Mouse (Mus musculus) CH12.LX (cell line): ENCODE measurements around the gene Zswim3. TPM values are rescaled to one million over a fixed set of nuclear protein-coding genes. Genes with fewer than 3 reads are reported as not detected.

Experiments used
- DNase-seq: peaks from one replicate; pipeline ENCODE4 v3.0.0-alpha.2; 2013; ENCODE audit errors: extremely low read depth
- H3K27ac ChIP-seq: 2 replicates; pipeline ENCODE4 v1.5.1; 2012; ENCODE audit warnings: low read depth, mild to moderate bottlenecking, control low read depth, moderate library complexity; ENCODE audit not compliant: insufficient read depth
- H3K27me3 ChIP-seq: replicated peaks from 2 replicates; pipeline ENCODE3; 2012; ENCODE audit warnings: inconsistent platforms
- H3K36me3 ChIP-seq, 2 experiments: replicated peaks in 1 of 2; 2 replicates each; pipeline versions ENCODE3 to v1.6.1; 2012; ENCODE audit warnings: inconsistent platforms in 1 of 2, low read length in 1 of 2, mild to moderate bottlenecking in 1 of 2, mixed read lengths in 1 of 2, moderate library complexity in 1 of 2; ENCODE audit not compliant: control insufficient read depth in 1 of 2, insufficient read depth in 1 of 2
- H3K4me1 ChIP-seq, 2 experiments: 2 replicates each; pipeline ENCODE4 v1.6.1; 2012; ENCODE audit warnings: inconsistent platforms in 1 of 2, moderate library complexity in 1 of 2; ENCODE audit not compliant: insufficient read depth in 2 of 2, control insufficient read depth in 1 of 2
- H3K4me2 ChIP-seq: 2 replicates; pipeline ENCODE4 v1.6.1; 2012; ENCODE audit warnings: low read depth, mild to moderate bottlenecking, control low read depth; ENCODE audit not compliant: poor library complexity, insufficient read depth, severe bottlenecking
- H3K4me3 ChIP-seq, 3 experiments: fragments of 150-350 bp in 1 of 3; sonication (generic) in 1 of 3; replicated peaks in 1 of 3; 2 replicates each; pipeline versions ENCODE3 to v1.5.1; 2011 to 2012; ENCODE audit warnings: low read depth in 2 of 3, low read length in 2 of 3, mild to moderate bottlenecking in 2 of 3, moderate library complexity in 2 of 3, control low read depth in 1 of 3, improper control_type of control experiment in 1 of 3, inconsistent platforms in 1 of 3, mixed read lengths in 1 of 3; ENCODE audit not compliant: poor library complexity in 1 of 3
- H3K79me2 ChIP-seq: replicated peaks from 2 replicates; pipeline ENCODE4 v1.6.1; 2012; ENCODE audit warnings: mild to moderate bottlenecking, moderate library complexity; ENCODE audit not compliant: control insufficient read depth, poor library complexity, insufficient read depth, severe bottlenecking; ENCODE audit errors: extremely low read depth
- H3K9ac ChIP-seq: 2 replicates; pipeline ENCODE4 v1.6.1; 2012; ENCODE audit warnings: low read depth, mild to moderate bottlenecking, control low read depth, moderate library complexity; ENCODE audit not compliant: insufficient read depth
- H3K9me3 ChIP-seq: replicated peaks from 2 replicates; pipeline ENCODE3; 2012; ENCODE audit warnings: low read length, inconsistent platforms, mixed read lengths
- CHD2 ChIP-seq: IDR thresholded peaks from 2 replicates; pipeline ENCODE4 v1.6.1; 2011; ENCODE audit warnings: low read length, improper control_type of control experiment
- CTCF ChIP-seq, 2 experiments: IDR thresholded peaks in 1 of 2; conservative IDR thresholded peaks in 1 of 2; 2 replicates each; pipeline ENCODE4 v1.5.1; 2011 to 2012; ENCODE audit warnings: low read depth in 2 of 2, low read length in 2 of 2, improper control_type of control experiment in 1 of 2, inconsistent platforms in 1 of 2, mild to moderate bottlenecking in 1 of 2, moderate library complexity in 1 of 2
- E2F4 ChIP-seq: IDR thresholded peaks from 2 replicates; pipeline ENCODE4 v1.6.1; 2011; ENCODE audit warnings: low read depth, low read length, improper control_type of control experiment; ENCODE audit not compliant: insufficient replicate concordance
- ETS1 ChIP-seq: conservative IDR thresholded peaks from 2 replicates; pipeline ENCODE4 v1.6.1; 2012; ENCODE audit warnings: low read depth, mild to moderate bottlenecking, inconsistent platforms, low read length, improper control_type of control experiment, moderate library complexity
- GABPA ChIP-seq: IDR thresholded peaks from 2 replicates; pipeline ENCODE4 v1.6.1; 2012; ENCODE audit warnings: low read depth, low read length, improper control_type of control experiment, inconsistent platforms; ENCODE audit not compliant: insufficient replicate concordance
- HCFC1 ChIP-seq: IDR thresholded peaks from 2 replicates; pipeline ENCODE4 v1.6.1; 2012; ENCODE audit warnings: low read depth, mild to moderate bottlenecking, inconsistent platforms, low read length, improper control_type of control experiment
- JUN ChIP-seq: IDR thresholded peaks from 2 replicates; pipeline ENCODE4 v1.6.1; 2011; ENCODE audit warnings: low read depth, mild to moderate bottlenecking, low read length, improper control_type of control experiment, moderate library complexity; ENCODE audit not compliant: insufficient read depth
- MEF2A ChIP-seq: IDR thresholded peaks from 2 replicates; pipeline ENCODE4 v1.6.1; 2014; ENCODE audit warnings: low read depth, mild to moderate bottlenecking, inconsistent platforms, low read length, improper control_type of control experiment, borderline replicate concordance
- MXI1 ChIP-seq: IDR thresholded peaks from 2 replicates; pipeline ENCODE4 v1.6.1; 2011; ENCODE audit warnings: mild to moderate bottlenecking, low read depth, low read length, improper control_type of control experiment
- MYC ChIP-seq: IDR thresholded peaks from 2 replicates; pipeline ENCODE4 v1.6.1; 2011; ENCODE audit warnings: low read depth, mild to moderate bottlenecking, improper control_type of control experiment, low read length
- NRF1 ChIP-seq: IDR thresholded peaks from 2 replicates; pipeline ENCODE4 v1.6.1; 2014; ENCODE audit warnings: low read depth, mild to moderate bottlenecking, inconsistent platforms, low read length, improper control_type of control experiment, moderate library complexity
- PAX5 ChIP-seq: IDR thresholded peaks from 2 replicates; pipeline ENCODE4 v1.6.1; 2012; ENCODE audit warnings: low read length, inconsistent platforms, mixed read lengths
- POLR2AphosphoS2 ChIP-seq: IDR thresholded peaks from 2 replicates; pipeline ENCODE4 v1.6.1; 2011; ENCODE audit warnings: low read depth, low read length, improper control_type of control experiment
- UBTF ChIP-seq: IDR thresholded peaks from 2 replicates; pipeline ENCODE4 v1.6.1; 2012; ENCODE audit warnings: low read depth, mild to moderate bottlenecking, inconsistent platforms, low read length, improper control_type of control experiment, moderate library complexity
- ZMIZ1 ChIP-seq: IDR thresholded peaks from 2 replicates; pipeline ENCODE4 v1.6.1; 2012; ENCODE audit warnings: low read depth, mild to moderate bottlenecking, inconsistent platforms, low read length, improper control_type of control experiment
- ZNF384 ChIP-seq: IDR thresholded peaks from 2 replicates; pipeline ENCODE4 v1.6.1; 2012; ENCODE audit warnings: low read depth, low read length, improper control_type of control experiment, inconsistent platforms
- dilution Hi-C: fragments of 300-500 bp; cut with MboI; formaldehyde crosslinking; loops from 2 replicates; pipeline ENCODE4 v1.14.3; 2020; ENCODE audit warnings: low sequenced_read_pairs; ENCODE audit not compliant: extremely low pct_unique_long_range_greater_than_20kb, extremely low pct_ligation_motif_present
- in situ Hi-C: fragments of 300-500 bp; cut with MboI; formaldehyde crosslinking; loops from 3 replicates; pipeline ENCODE4 v1.14.3; 2019; ENCODE audit warnings: low sequenced_read_pairs, low pct_ligation_motif_present, low pct_unique_long_range_greater_than_20kb, mixed read lengths
- polyA plus RNA-seq: library from polyadenylated mRNA; unstranded; fragments of >175 nt; gene quantifications from 2 replicates; pipeline ENCODE4 v1.2.1, GENCODE M21; 2012; ENCODE audit warnings: low read depth; ENCODE audit not compliant: insufficient read length
- total RNA-seq, 2 experiments: library from RNA; depleted of rRNA; stranded (reverse); fragments of 300-350 nt in 1 of 2; fragments of >200 nt in 1 of 2; gene quantifications; 2 replicates each; pipeline ENCODE4 v1.2.3; 2012 to 2014

Gene Zswim3
- total and polyA plus RNA-seq, 3 experiments = 2.3 to 3.5 (median 2.5) TPM

GRCm38 (mm10) chr2:164805332-164805718 lies 427 bp downstream of the Zswim3 start:
- dilution Hi-C loops = no loop called here

DNA sequence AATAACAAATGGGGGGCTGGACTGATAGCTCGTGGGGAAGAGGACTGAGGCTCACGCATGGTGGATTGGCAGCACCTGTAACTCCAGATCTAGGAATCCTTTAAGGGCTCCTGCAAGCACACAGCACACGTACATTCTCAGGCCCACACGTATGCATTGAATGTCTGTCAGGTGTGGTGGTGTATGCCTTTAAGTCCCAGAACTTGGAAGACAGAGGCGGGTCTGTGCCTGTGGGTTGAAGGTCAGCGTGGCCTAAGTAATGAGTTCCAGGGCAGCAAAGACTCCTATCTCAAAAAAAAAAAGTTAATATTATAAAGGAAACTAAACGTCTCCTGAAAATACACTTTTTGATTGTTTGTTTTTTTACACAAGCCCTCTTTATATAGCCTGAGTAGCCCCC lies 1.7 kb downstream of the Zswim3 start:
- Histone ChIP-seq H3K4me2 (no peak overlapping the region), H3K27ac (no peak overlapping the region)

More at GRCm38 (mm10) chr2:164805332-164805718, 427 bp downstream of the Zswim3 start:
- H3K4me1 ChIP-seq = peaks cover 5 to 25% of the 10 kb centered on the region in 2 experiments; a peak in 2 of 4 replicates
- H3K36me3 ChIP-seq = peaks cover 8 to 48% of the 10 kb centered on the region in 2 experiments
- in situ Hi-C loops = no loop called here
- H3K27me3 ChIP-seq = no peaks in the 10 kb centered on the region
- H3K4me3 ChIP-seq = peak overlapping the region; percentile 76 to 93 (median 79)
- TF ChIP-seq JUN (no peak), UBTF (0 out of 2 replicates have a peak, but pooled peaks have one; percentile 19), MYC (peak; percentile 55; the same call in 1 of the 2 replicates), PAX5 (no peak), E2F4 (no peak), GABPA (no peak)
- H3K4me2 ChIP-seq = peak overlapping the region; percentile 73
- peaks cover 12% of the 10 kb centered on the region for H3K79me2 ChIP-seq
- peak overlapping the region; percentile 64 for H3K9ac ChIP-seq
- H3K9me3 ChIP-seq = no peaks in the 10 kb centered on the region
- peak overlapping the region; percentile 34 for H3K27ac ChIP-seq
- no peak for DNase-seq

DNA sequence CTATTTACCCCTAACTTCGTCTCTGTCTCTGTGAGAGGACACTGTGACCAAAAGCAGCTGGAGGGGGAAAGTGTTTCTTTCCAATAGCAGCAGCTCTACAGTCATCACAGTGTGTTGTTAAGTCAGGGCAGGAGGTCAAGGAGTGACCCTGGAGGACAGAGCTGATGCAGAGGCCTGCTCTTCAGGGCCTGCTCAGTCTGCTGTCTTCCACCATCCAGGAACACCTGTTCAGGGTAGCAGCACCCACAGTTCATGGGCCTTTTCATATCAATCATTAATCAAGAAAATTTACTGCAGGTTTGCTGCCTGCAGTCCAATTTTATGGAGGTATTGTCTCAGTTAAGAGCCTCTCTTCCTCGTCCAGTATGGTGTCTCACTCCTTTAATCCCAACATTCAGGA lies 8.7 kb downstream of the Zswim3 start:
- Histone ChIP-seq H3K4me3 (no peak overlapping the region), H3K4me1 (no peaks in the 10 kb centered on the region), H3K9me3 (no peaks in the 10 kb centered on the region), H3K27me3 (no peaks in the 10 kb centered on the region), H3K79me2 (no peaks in the 10 kb centered on the region), H3K27ac (no peak overlapping the region), H3K9ac (no peak overlapping the region), H3K4me2 (no peak overlapping the region), H3K36me3 (peaks cover 7 to 52% of the 10 kb centered on the region in 2 experiments)
- DNase-seq = no peak
- dilution Hi-C loops = no loop called here
- TF ChIP-seq ETS1 = no peak
- TF ChIP-seq CTCF (conservative IDR thresholded peaks at IDR 0.05 in 1 of 2, IDR thresholded peaks at IDR 0.05 in 1 of 2; ENCODE audit: low read depth in 2 of 2, low read length in 2 of 2) = no peak
- no peak for TF ChIP-seq NRF1
- no peak for TF ChIP-seq ZNF384
- no peak for TF ChIP-seq MYC
- TF ChIP-seq POLR2AphosphoS2 = no peak
- TF ChIP-seq MEF2A = no peak
- no peak for TF ChIP-seq ZMIZ1
- TF ChIP-seq MXI1 = no peak
- no peak for TF ChIP-seq HCFC1
- TF ChIP-seq CHD2 = no peak
- in situ Hi-C loops = no loop called here

More for the DNA sequence above, 1.7 kb downstream of the Zswim3 start:
- Histone ChIP-seq H3K79me2 (peaks cover 12% of the 10 kb centered on the region), H3K27me3 (no peaks in the 10 kb centered on the region), H3K4me1 (peaks cover 5 to 25% of the 10 kb centered on the region in 2 experiments; a peak in 2 of 4 replicates), H3K9ac (no peak overlapping the region), H3K9me3 (no peaks in the 10 kb centered on the region), H3K4me3 (no peak overlapping the region), H3K36me3 (peaks cover 7 to 44% of the 10 kb centered on the region in 2 experiments)
- in situ Hi-C loops (no loop called here), dilution Hi-C loops (no loop called here)
- DNase-seq = no peak
- no peak for TF ChIP-seq PAX5
- TF ChIP-seq MEF2A = no peak
